Mouse (Mus musculus): Measurements from ENCODE around the gene Disp2.

GRCm38 (mm10) chr2:118783663-118784062 lies 4.1 kb downstream of the Disp2 start:
- TF ChIP-seq POLR2A (IDR thresholded peaks at IDR 0.05; ENCODE audit: borderline replicate concordance, insufficient read depth, low read length) (no peak), CTCF (IDR thresholded peaks at IDR 0.05; ENCODE audit: borderline replicate concordance, insufficient read depth, low read depth, low read length) (no peak)

Measured in cerebellum, adult 2 months (tissue).